Mouse (Mus musculus) stomach, embryonic 15.5 days (tissue): ENCODE measurements around the gene Grin2b. TPM values are rescaled to one million over a fixed set of nuclear protein-coding genes. Genes with fewer than 3 reads are reported as not detected.

Experiments used
- ATAC-seq: fragments of 200-750 bp; cut with Nextera tagmentation; 2 replicates; pipeline ENCODE4 v1.8.0; 2017; ENCODE audit warnings: low read depth, moderate number of reproducible peaks, moderate TSS enrichment; ENCODE audit not compliant: insufficient read depth, low FRiP score
- H3K27ac ChIP-seq: fragments of 300-500 bp; sonication (generic); 2 replicates; pipeline ENCODE4 v1.5.1; 2015; ENCODE audit warnings: mild to moderate bottlenecking, inconsistent platforms
- H3K27me3 ChIP-seq: fragments of 300-500 bp; sonication (generic); replicated peaks from 2 replicates; pipeline ENCODE4 v1.6.1; 2015; ENCODE audit warnings: inconsistent platforms
- H3K36me3 ChIP-seq: fragments of 300-500 bp; sonication (generic); 2 replicates; pipeline ENCODE4 v1.6.1; 2015; ENCODE audit warnings: inconsistent platforms
- H3K4me1 ChIP-seq: fragments of 300-500 bp; sonication (generic); 2 replicates; pipeline ENCODE4 v1.6.1; 2015; ENCODE audit warnings: inconsistent platforms
- H3K4me2 ChIP-seq: fragments of 300-500 bp; sonication (generic); 2 replicates; pipeline ENCODE4 v1.6.1; 2015; ENCODE audit warnings: mild to moderate bottlenecking, inconsistent platforms
- H3K4me3 ChIP-seq: fragments of 300-500 bp; sonication (generic); replicated peaks from 2 replicates; pipeline ENCODE4 v1.5.1; 2015; ENCODE audit warnings: inconsistent platforms
- H3K9ac ChIP-seq: fragments of 300-500 bp; sonication (generic); 2 replicates; pipeline ENCODE4 v1.6.1; 2015; ENCODE audit warnings: inconsistent platforms
- H3K9me3 ChIP-seq: fragments of 300-500 bp; sonication (generic); 2 replicates; pipeline ENCODE4 v1.6.1; 2016; ENCODE audit warnings: inconsistent platforms
- WGBS: fragments of 180-500 bp; shearing (Covaris S2); methylation state at CpG from one replicate; pipeline ENCODE4 v1.1.7; 2015; 5-methylcytosine and 5-hydroxymethylcytosine counted together
- polyA plus RNA-seq: library from polyadenylated mRNA; unstranded; fragments of >200 nt; fragmentation: Nextera tagmentation; extraction: Ambion mirVana; gene quantifications from 2 replicates; pipeline ENCODE4 v1.2.1, GENCODE M21; 2015

The Grin2b gene
- polyA plus RNA-seq, 1 experiment from 2014 or later = 0.83 TPM

- Histone ChIP-seq H3K9me3 (no peaks in the 10 kb centered on the region), H3K27ac (no peak overlapping the region), H3K4me3 (no peak overlapping the region), H3K9ac (no peak overlapping the region), H3K27me3 (no peaks in the 10 kb centered on the region), H3K4me2 (no peak overlapping the region), H3K4me1 (no peaks in the 10 kb centered on the region), H3K36me3 (no peaks in the 10 kb centered on the region)
- 56% methylated on average over 7 of the region's 7 CpGs for WGBS
- no peak for ATAC-seq
Measured at GRCm38 (mm10) chr6:135865832-135866231, 307.5 kb downstream of the Grin2b start.

DNA sequence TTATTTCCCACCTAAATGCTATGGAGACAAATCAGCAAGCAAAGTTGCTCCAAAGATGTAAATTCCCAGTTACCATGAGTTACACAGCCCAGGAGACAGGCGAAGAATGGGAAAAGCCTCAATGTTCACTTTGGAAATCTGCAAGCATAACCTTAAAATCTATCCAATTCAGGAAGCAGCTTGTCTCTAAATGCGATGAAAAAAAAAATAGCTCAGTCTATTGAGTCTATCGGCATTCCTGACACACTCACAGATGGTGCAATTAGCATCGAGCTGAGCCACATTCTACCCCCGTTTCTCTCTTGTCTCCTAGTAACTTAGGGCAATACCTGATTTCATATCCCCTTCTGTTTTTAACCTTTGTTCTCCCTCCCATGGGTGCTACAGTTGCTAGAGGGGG, 309.3 kb downstream of the Grin2b start:
- H3K36me3 ChIP-seq = no peaks in the 10 kb centered on the region
- ATAC-seq = no peak
- no peaks in the 10 kb centered on the region for H3K9me3 ChIP-seq
- H3K27me3 ChIP-seq = no peaks in the 10 kb centered on the region
- H3K9ac ChIP-seq = no peak overlapping the region
- no peak overlapping the region for H3K27ac ChIP-seq
- H3K4me2 ChIP-seq = no peak overlapping the region
- WGBS = 84% methylated on average over 5 of the region's 5 CpGs
- no peaks in the 10 kb centered on the region for H3K4me1 ChIP-seq
- no peak overlapping the region for H3K4me3 ChIP-seq

- Histone ChIP-seq H3K4me1 (no peaks in the 10 kb centered on the region), H3K4me2 (no peak overlapping the region), H3K27me3 (no peaks in the 10 kb centered on the region), H3K9ac (no peak overlapping the region), H3K27ac (no peak overlapping the region), H3K4me3 (no peak overlapping the region), H3K9me3 (no peaks in the 10 kb centered on the region), H3K36me3 (no peaks in the 10 kb centered on the region)
- 37% methylated on average over 8 of the region's 8 CpGs for WGBS
- no peak for ATAC-seq
Measured at GRCm38 (mm10) chr6:135859502-135859901, 313.8 kb downstream of the Grin2b start.

DNA sequence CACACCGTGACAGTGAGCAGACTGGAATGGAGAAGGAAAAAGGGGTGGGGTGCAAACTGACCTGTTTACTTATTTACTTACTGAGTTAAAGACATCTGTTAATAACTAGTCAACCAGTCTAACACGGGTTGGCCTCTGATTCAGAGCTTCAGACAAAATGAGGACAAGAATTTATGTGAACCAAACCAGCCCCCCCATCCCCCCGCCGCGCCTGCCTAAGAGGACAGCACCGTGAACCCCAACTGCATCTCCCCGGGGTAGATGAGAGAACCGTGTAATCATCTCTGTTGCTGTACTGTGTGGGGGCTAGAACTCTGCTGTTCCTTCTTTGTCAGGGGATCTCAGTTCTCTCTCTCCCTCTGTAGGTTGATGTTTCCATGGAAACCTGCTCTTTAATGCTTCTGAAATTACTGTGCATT, 319.1 kb downstream of the Grin2b start:
- ATAC-seq = no peak
- H3K36me3 ChIP-seq = no peaks in the 10 kb centered on the region
- H3K27ac ChIP-seq = no peak overlapping the region
- no peak overlapping the region for H3K9ac ChIP-seq
- no peak overlapping the region for H3K4me3 ChIP-seq
- WGBS = 69% methylated on average over 8 of the region's 8 CpGs
- no peaks in the 10 kb centered on the region for H3K9me3 ChIP-seq
- H3K4me1 ChIP-seq = no peaks in the 10 kb centered on the region
- no peaks in the 10 kb centered on the region for H3K27me3 ChIP-seq
- H3K4me2 ChIP-seq = no peak overlapping the region

DNA sequence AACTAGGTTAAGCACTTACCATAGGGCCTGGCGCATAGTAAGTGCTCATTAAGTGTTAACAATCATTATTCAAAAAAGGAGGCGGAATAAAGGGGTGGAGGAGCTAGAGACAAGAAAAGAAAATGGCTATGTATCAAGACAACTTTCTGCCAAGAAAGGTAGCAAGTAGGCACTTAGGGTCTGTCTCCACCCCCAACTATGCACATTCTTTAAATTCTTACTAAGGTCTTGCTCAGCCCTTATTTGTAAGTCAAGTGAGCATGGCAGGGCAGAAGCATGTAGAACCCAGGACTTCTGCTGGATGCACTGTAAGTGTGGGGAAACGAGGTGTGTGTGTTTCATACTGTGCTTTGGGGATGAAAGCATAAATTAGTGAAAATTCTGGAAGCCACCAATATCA, 329.6 kb downstream of the Grin2b start:
- no peak overlapping the region for H3K4me2 ChIP-seq
- 78% methylated on average over 3 of the region's 3 CpGs for WGBS
- H3K9me3 ChIP-seq = no peaks in the 10 kb centered on the region
- no peak overlapping the region for H3K9ac ChIP-seq
- H3K4me1 ChIP-seq = no peaks in the 10 kb centered on the region
- no peak overlapping the region for H3K27ac ChIP-seq
- H3K27me3 ChIP-seq = no peaks in the 10 kb centered on the region
- no peaks in the 10 kb centered on the region for H3K36me3 ChIP-seq
- no peak overlapping the region for H3K4me3 ChIP-seq
- no peak for ATAC-seq

GRCm38 (mm10) chr6:135836353-135836752, 337.0 kb downstream of the Grin2b start:
- Histone ChIP-seq H3K4me1 (no peaks in the 10 kb centered on the region), H3K4me2 (no peak overlapping the region), H3K9me3 (no peaks in the 10 kb centered on the region), H3K27ac (no peak overlapping the region), H3K36me3 (no peaks in the 10 kb centered on the region), H3K4me3 (no peak overlapping the region), H3K9ac (no peak overlapping the region), H3K27me3 (no peaks in the 10 kb centered on the region)
- WGBS = 94% methylated on average over 4 of the region's 4 CpGs
- ATAC-seq = no peak

DNA sequence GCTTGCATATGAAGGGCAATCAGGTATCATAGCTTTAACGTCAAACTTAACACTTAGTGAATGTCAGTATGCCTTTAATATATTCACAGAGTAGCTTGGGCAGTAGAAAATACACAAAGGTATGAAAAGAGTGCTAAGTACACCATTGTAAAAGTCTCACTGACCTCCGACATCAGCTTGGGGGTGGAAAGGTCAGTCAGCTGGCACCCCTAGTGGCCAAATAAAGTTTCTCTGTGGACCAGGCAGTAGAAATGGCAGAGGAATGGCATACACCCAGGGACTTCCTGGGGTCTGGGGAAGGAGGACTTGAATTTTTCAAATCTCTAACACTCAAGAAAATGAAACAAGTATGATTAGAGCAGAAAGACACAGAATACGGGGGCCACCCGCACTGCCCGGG, 339.8 kb downstream of the Grin2b start:
- no peaks in the 10 kb centered on the region for H3K27me3 ChIP-seq
- no peaks in the 10 kb centered on the region for H3K36me3 ChIP-seq
- 63% methylated on average over 5 of the region's 5 CpGs for WGBS
- no peak overlapping the region for H3K4me3 ChIP-seq
- H3K9me3 ChIP-seq = no peaks in the 10 kb centered on the region
- no peak for ATAC-seq
- no peak overlapping the region for H3K27ac ChIP-seq
- H3K4me2 ChIP-seq = no peak overlapping the region
- H3K9ac ChIP-seq = no peak overlapping the region
- H3K4me1 ChIP-seq = no peaks in the 10 kb centered on the region

DNA sequence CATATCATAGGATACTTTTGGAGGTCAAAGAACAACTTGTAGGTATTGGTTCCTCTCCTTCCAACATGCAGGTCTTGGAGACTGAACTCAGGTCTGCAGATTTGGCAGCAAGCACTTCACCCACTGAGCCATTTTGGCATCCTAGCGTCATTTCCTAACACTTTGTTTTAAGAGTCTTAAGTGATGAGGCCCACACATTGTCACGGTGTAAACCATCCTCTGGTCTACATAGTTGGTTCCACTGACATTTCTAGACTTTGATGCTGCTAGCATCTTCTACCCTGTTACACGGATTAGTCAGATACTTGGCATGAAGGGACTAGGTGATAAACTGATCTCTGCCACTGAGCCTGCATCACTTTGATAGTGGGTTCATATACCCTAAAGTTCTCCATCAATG, 341.3 kb downstream of the Grin2b start:
- H3K27me3 ChIP-seq = no peaks in the 10 kb centered on the region
- WGBS = 82% methylated on average over 3 of the region's 3 CpGs
- H3K27ac ChIP-seq = no peak overlapping the region

DNA sequence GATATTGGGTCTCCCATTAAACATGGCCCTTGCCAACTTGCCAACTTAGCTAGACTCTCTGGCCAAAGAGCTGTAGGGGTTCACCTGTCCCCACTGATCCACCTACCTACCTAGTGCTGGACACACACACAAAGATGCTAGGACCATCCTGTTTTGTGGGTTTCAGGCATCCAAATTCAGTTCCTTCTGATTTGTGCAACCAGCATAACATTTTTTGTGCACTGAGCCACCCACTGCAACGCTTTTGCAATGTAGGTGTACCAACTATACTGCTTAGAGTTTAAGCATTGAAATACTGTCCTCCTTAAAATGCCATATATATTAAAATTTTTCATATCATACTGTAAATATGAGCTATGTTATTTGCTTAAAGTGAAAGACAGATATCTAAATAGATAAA, 342.3 kb downstream of the Grin2b start:
- no peaks in the 10 kb centered on the region for H3K4me1 ChIP-seq
- no peak overlapping the region for H3K27ac ChIP-seq
- H3K4me3 ChIP-seq = no peak overlapping the region
- H3K27me3 ChIP-seq = no peaks in the 10 kb centered on the region
- H3K9me3 ChIP-seq = no peaks in the 10 kb centered on the region
- no peak for ATAC-seq
- H3K9ac ChIP-seq = no peak overlapping the region
- 96% methylated on average over 1 of the region's 1 CpGs for WGBS
- H3K36me3 ChIP-seq = no peaks in the 10 kb centered on the region
- no peak overlapping the region for H3K4me2 ChIP-seq

More for the DNA sequence above, 341.3 kb downstream of the Grin2b start:
- Histone ChIP-seq H3K4me2 (no peak overlapping the region), H3K9me3 (no peaks in the 10 kb centered on the region), H3K36me3 (no peaks in the 10 kb centered on the region), H3K4me3 (no peak overlapping the region), H3K4me1 (no peaks in the 10 kb centered on the region), H3K9ac (no peak overlapping the region)
- ATAC-seq = no peak

GRCm38 (mm10) chr6:135829458-135829857, 343.9 kb downstream of the Grin2b start:
- Histone ChIP-seq H3K9ac (no peak overlapping the region), H3K27ac (no peak overlapping the region), H3K9me3 (no peaks in the 10 kb centered on the region), H3K27me3 (no peaks in the 10 kb centered on the region), H3K4me3 (no peak overlapping the region), H3K36me3 (no peaks in the 10 kb centered on the region), H3K4me1 (no peaks in the 10 kb centered on the region), H3K4me2 (no peak overlapping the region)
- 86% methylated on average over 7 of the region's 7 CpGs for WGBS
- ATAC-seq = no peak

GRCm38 (mm10) chr6:135828976-135829375, 344.3 kb downstream of the Grin2b start:
- no peak for ATAC-seq
- 41% methylated on average over 4 of the region's 4 CpGs for WGBS
- H3K4me3 ChIP-seq = no peak overlapping the region

DNA sequence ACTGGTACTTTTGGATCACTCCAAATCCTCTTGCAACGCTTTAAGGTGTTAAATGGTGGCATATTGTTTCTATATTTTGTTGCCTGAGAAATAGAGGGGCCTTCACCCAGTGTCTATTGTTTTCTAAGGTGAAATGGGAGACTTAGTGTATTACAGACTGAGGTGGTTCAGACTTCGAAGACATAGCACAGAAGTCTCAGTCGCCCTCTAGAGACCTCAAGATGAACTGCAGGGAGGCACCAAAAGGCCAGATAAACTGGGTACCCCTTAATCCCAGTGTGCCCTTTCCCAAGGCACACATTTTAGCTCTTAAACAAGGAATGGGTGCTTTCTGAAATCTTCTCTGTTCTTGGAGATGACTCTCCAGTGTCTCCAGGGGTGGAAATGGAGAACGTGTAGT, 345.4 kb downstream of the Grin2b start:
- H3K4me1 ChIP-seq = no peaks in the 10 kb centered on the region
- no peaks in the 10 kb centered on the region for H3K27me3 ChIP-seq
- WGBS = 25% methylated on average over 4 of the region's 4 CpGs
- H3K4me2 ChIP-seq = no peak overlapping the region
- H3K36me3 ChIP-seq = no peaks in the 10 kb centered on the region
- H3K27ac ChIP-seq = no peak overlapping the region
- no peak for ATAC-seq
- H3K9ac ChIP-seq = no peak overlapping the region
- no peaks in the 10 kb centered on the region for H3K9me3 ChIP-seq
- H3K4me3 ChIP-seq = no peak overlapping the region

More at GRCm38 (mm10) chr6:135828976-135829375, 344.3 kb downstream of the Grin2b start:
- Histone ChIP-seq H3K4me2 (no peak overlapping the region), H3K27ac (no peak overlapping the region), H3K36me3 (no peaks in the 10 kb centered on the region), H3K4me1 (no peaks in the 10 kb centered on the region), H3K27me3 (no peaks in the 10 kb centered on the region), H3K9me3 (no peaks in the 10 kb centered on the region), H3K9ac (no peak overlapping the region)

DNA sequence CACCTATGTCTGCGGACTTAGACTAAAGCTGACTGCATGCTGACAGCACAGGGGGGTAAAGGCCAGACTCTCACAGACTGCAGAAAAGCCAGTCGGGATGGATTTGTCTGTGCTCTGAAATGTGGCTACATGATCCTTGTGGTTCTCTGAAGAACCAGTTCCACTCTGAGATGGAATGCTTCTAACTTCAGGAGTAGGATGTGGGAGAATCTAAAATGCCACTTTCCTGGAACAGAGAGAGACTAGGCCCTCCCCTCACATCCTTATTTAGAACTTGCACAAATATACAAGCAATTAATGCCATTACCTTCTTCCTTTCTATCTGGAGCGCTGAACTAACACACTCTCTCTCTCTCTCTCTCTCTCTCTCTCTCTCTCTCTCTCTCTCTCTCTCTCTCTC, 346.0 kb downstream of the Grin2b start:
- 73% methylated on average over 3 of the region's 3 CpGs for WGBS
- no peak for ATAC-seq
- no peaks in the 10 kb centered on the region for H3K27me3 ChIP-seq
- H3K9ac ChIP-seq = no peak overlapping the region
- H3K4me3 ChIP-seq = no peak overlapping the region
- H3K4me1 ChIP-seq = no peaks in the 10 kb centered on the region
- no peaks in the 10 kb centered on the region for H3K9me3 ChIP-seq
- no peak overlapping the region for H3K4me2 ChIP-seq
- no peaks in the 10 kb centered on the region for H3K36me3 ChIP-seq
- no peak overlapping the region for H3K27ac ChIP-seq
